Mouse (Mus musculus) T-helper 17 cell (primary cell): ENCODE results near the gene Rhbdf2.
"Not testable (repeated sequence)": the region's sequence is repeated elsewhere in the genome, so short reads cannot be mapped to it uniquely, and the experiment has no call there.

ENCODE experiments used
- in situ Hi-C, 2 experiments: fragments of 300-600 bp; cut with MboI, MseI; formaldehyde crosslinking; loops; 1 replicate in 1 of 2; 2 replicates in 1 of 2; pipeline ENCODE4 v1.15.1; 2025; ENCODE audit warnings: high pct_unique_total_duplicates in 2 of 2

Rhbdf2 gene

GRCm38 (mm10) chr11:116620073-116620472, 6.7 kb downstream of the Rhbdf2 start:
- in situ Hi-C loops, result no loop called here

GRCm38 (mm10) chr11:116619561-116619960, 7.3 kb downstream of the Rhbdf2 start:
- in situ Hi-C loops, result no loop called here

GRCm38 (mm10) chr11:116619156-116619555, 7.7 kb downstream of the Rhbdf2 start:
- in situ Hi-C loops, result no loop called here

- in situ Hi-C loops, result no loop called here
These were observed 8.2 kb downstream of the Rhbdf2 start for GRCm38 (mm10) chr11:116618666-116619065.

GRCm38 (mm10) chr11:116617641-116618040, 9.2 kb downstream of the Rhbdf2 start:
- in situ Hi-C loops, result no loop called here

- in situ Hi-C loops, result no loop called here
These were observed 10.2 kb downstream of the Rhbdf2 start for GRCm38 (mm10) chr11:116616438-116617118.

GRCm38 (mm10) chr11:116615735-116616437, 10.9 kb downstream of the Rhbdf2 start:
- in situ Hi-C loops, result no loop called here

GRCm38 (mm10) chr11:116613234-116613633, 13.6 kb downstream of the Rhbdf2 start:
- in situ Hi-C loops, result no loop called here

GRCm38 (mm10) chr11:116612554-116612953, 14.3 kb downstream of the Rhbdf2 start:
- in situ Hi-C loops, result no loop called here

- in situ Hi-C loops, result no loop called here
These were observed 14.9 kb downstream of the Rhbdf2 start for GRCm38 (mm10) chr11:116611883-116612282.

GRCm38 (mm10) chr11:116611168-116611567, 15.7 kb downstream of the Rhbdf2 start:
- in situ Hi-C loops, result not testable (repeated sequence)

- in situ Hi-C loops, result no loop called here
These were observed 16.7 kb downstream of the Rhbdf2 start for GRCm38 (mm10) chr11:116609965-116610630.

- in situ Hi-C loops, result no loop called here
These were observed 19.1 kb downstream of the Rhbdf2 start for GRCm38 (mm10) chr11:116607717-116608116.

GRCm38 (mm10) chr11:116604097-116604496, 22.7 kb downstream of the Rhbdf2 start:
- in situ Hi-C loops, result no loop called here

- in situ Hi-C loops, result no loop called here
These were observed 23.5 kb downstream of the Rhbdf2 start for GRCm38 (mm10) chr11:116603339-116603738.

- in situ Hi-C loops, result no loop called here
These were observed 24.8 kb downstream of the Rhbdf2 start for GRCm38 (mm10) chr11:116602043-116602442.

GRCm38 (mm10) chr11:116601166-116601565, 25.7 kb downstream of the Rhbdf2 start:
- in situ Hi-C loops, result no loop called here

GRCm38 (mm10) chr11:116599230-116599629, 27.6 kb downstream of the Rhbdf2 start:
- in situ Hi-C loops, result no loop called here

GRCm38 (mm10) chr11:116598193-116598592, 28.6 kb downstream of the Rhbdf2 start:
- in situ Hi-C loops, result no loop called here

GRCm38 (mm10) chr11:116596766-116597165, 30.1 kb downstream of the Rhbdf2 start:
- in situ Hi-C loops, result no loop called here

GRCm38 (mm10) chr11:116593345-116593744, 33.5 kb downstream of the Rhbdf2 start:
- in situ Hi-C loops, result loop anchor here in 1 of 2 experiments (5.0 kb wide), 1 partner anchor 34 kb away; the partner anchor contains the start of gene Rhbdf2

GRCm38 (mm10) chr11:116592428-116592827, 34.4 kb downstream of the Rhbdf2 start:
- in situ Hi-C loops, result loop anchor here in 1 of 2 experiments (5.0 kb wide), 1 partner anchor 35 kb away; the partner anchor contains the start of gene Rhbdf2
